Mouse (Mus musculus) monocyte, adult 2 months (primary cell): ENCODE data around the gene Olfr56.

ENCODE experiments used
- DNase-seq, 2 experiments: peaks; one replicate each; pipeline ENCODE4 v3.0.0; 2022; ENCODE audit warnings: low spot score in 2 of 2, low read depth in 1 of 2

Olfr56 gene

GRCm38 (mm10) chr11:49091171-49091570 is 112.5 kb downstream of the Olfr56 start:
- no peak for DNase-seq

GRCm38 (mm10) chr11:49092053-49092586 is 113.4 kb downstream of the Olfr56 start:
- DNase-seq, result no peak

- DNase-seq, result no peak
These were observed 114.1 kb downstream of the Olfr56 start for GRCm38 (mm10) chr11:49092786-49093185.

GRCm38 (mm10) chr11:49093861-49094660 is 115.4 kb downstream of the Olfr56 start:
- DNase-seq, result no peak

GRCm38 (mm10) chr11:49095367-49095766 is 116.7 kb downstream of the Olfr56 start:
- DNase-seq, result no peak

GRCm38 (mm10) chr11:49100409-49100808 is 121.7 kb downstream of the Olfr56 start:
- no peak for DNase-seq

GRCm38 (mm10) chr11:49101500-49101899 is 122.8 kb downstream of the Olfr56 start:
- no peak for DNase-seq

GRCm38 (mm10) chr11:49103047-49103693 is 124.5 kb downstream of the Olfr56 start:
- peak; percentile 36 to 77 for DNase-seq

GRCm38 (mm10) chr11:49105752-49106151 is 127.1 kb downstream of the Olfr56 start:
- DNase-seq, result no peak

GRCm38 (mm10) chr11:49107650-49108537 is 129.2 kb downstream of the Olfr56 start:
- DNase-seq, result no peak

- DNase-seq, result no peak
These were observed 130.1 kb downstream of the Olfr56 start for GRCm38 (mm10) chr11:49108833-49109232.

- no peak for DNase-seq
These were observed 132.3 kb downstream of the Olfr56 start for GRCm38 (mm10) chr11:49111000-49111399.

- DNase-seq, result no peak
These were observed 134.0 kb downstream of the Olfr56 start for GRCm38 (mm10) chr11:49112624-49113219.

- no peak for DNase-seq
These were observed 135.5 kb downstream of the Olfr56 start for GRCm38 (mm10) chr11:49114158-49114557.

- no peak for DNase-seq
These were observed 136.1 kb downstream of the Olfr56 start, which contains the start of gene Olfr1396 for GRCm38 (mm10) chr11:49114774-49115173. Gene Olfr1396, minus strand, starts transcription at chr11:49114874.

GRCm38 (mm10) chr11:49119635-49120034 is 140.9 kb downstream of the Olfr56 start:
- no peak for DNase-seq

GRCm38 (mm10) chr11:49124169-49124568 is 145.5 kb downstream of the Olfr56 start:
- no peak for DNase-seq

GRCm38 (mm10) chr11:49141974-49142373 is 163.3 kb downstream of the Olfr56 start, which contains the start of gene Olfr1395:
Gene Olfr1395, plus strand, starts transcription at chr11:49142274.
- no peak for DNase-seq

- no peak for DNase-seq
These were observed 175.4 kb downstream of the Olfr56 start, which contains the start of gene Olfr1394 for GRCm38 (mm10) chr11:49154077-49154476. Gene Olfr1394, plus strand, starts transcription at chr11:49154377.
